Comparison of ENCODE assay signal across 15 mouse cellular contexts in the genomic region with DNA sequence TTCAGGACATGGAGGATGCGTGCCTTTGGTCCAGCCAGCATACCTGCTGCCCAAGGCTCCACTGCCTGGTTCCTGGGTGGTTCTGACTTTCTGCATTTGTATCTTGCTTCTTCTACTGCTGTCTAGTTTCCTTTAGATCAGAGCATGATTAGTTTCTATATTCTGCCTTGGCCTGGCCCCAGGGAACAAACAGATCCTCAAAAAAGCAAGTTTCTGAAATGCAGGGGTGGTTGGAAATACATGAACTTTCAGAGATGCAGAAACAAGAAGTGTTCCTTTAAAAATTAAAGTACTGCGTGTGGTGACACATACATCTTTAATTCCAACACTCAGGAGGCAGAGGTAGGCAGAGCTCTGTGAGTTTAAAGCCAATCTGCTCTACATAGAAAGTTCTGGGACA. TPM values are rescaled to one million over a fixed set of nuclear protein-coding genes. Genes with fewer than 3 reads are reported as not detected.
DNase-seq lines count a peak whose midpoint lies in the region; ATAC-seq and TF ChIP-seq lines count a peak whose summit lies in the region.
"Had no signal": no experiment of that assay in that cellular context is flagged by ENCODE, and none has a peak within 500 bp of the region (broad histone marks: within the 10 kb centered on the region; RNA-seq: fewer than 3 reads in every experiment).

No protein-coding gene starts in this region.

- no peaks in the 10 kb centered on the region for H3K27me3 ChIP-seq in heart, embryonic 16.5 days (ENCODE audit: control insufficient read depth, insufficient read depth, low read length)
- no peaks in the 10 kb centered on the region for H3K27me3 ChIP-seq in lung, embryonic 15.5 days
- H3K27me3 ChIP-seq in forebrain, postnatal 0 days (ENCODE audit: insufficient read depth, low read length), result no peaks in the 10 kb centered on the region
- H3K27me3 ChIP-seq: limb, embryonic 15.5 days had no signal

- peaks cover 31% of the 10 kb centered on the region for H3K79me2 ChIP-seq in macrophage (ENCODE audit: inconsistent target)

- no peaks in the 10 kb centered on the region for H3K9me3 ChIP-seq in heart, embryonic 16.5 days (replicated peaks; ENCODE audit: control insufficient read depth, low read length)
- H3K9me3 ChIP-seq in lung, embryonic 15.5 days, result no peaks in the 10 kb centered on the region
- no peaks in the 10 kb centered on the region for H3K9me3 ChIP-seq in forebrain, postnatal 0 days (ENCODE audit: low read length)
- H3K9me3 ChIP-seq: hindbrain, embryonic 12.5 days; limb, embryonic 15.5 days; midbrain, embryonic 12.5 days; neural tube, embryonic 12.5 days had no signal

- peak overlapping the region; percentile 32; the same call in 1 of the 2 replicates for H3K4me2 ChIP-seq in heart, embryonic 16.5 days (ENCODE audit: low read depth, low read length)
- no peak overlapping the region for H3K4me2 ChIP-seq in lung, embryonic 15.5 days
- no peak overlapping the region for H3K4me2 ChIP-seq in forebrain, postnatal 0 days (ENCODE audit: low read depth)
- H3K4me2 ChIP-seq: hindbrain, embryonic 12.5 days; limb, embryonic 15.5 days; midbrain, embryonic 12.5 days; neural tube, embryonic 12.5 days had no signal

- 76% methylated on average over 2 of the region's 2 CpGs for WGBS in heart, embryonic 16.5 days
- 86% methylated on average over 2 of the region's 2 CpGs for WGBS in lung, embryonic 15.5 days
- WGBS in macrophage (ENCODE audit: missing documents), result 46% methylated on average over 2 of the region's 2 CpGs
- WGBS in forebrain, postnatal 0 days, result 90% methylated on average over 2 of the region's 2 CpGs

- no peaks in the 10 kb centered on the region for H3K36me3 ChIP-seq in heart, embryonic 16.5 days (ENCODE audit: control insufficient read depth, insufficient read depth)
- H3K36me3 ChIP-seq in lung, embryonic 15.5 days, result peaks cover 13% of the 10 kb centered on the region
- H3K36me3 ChIP-seq in macrophage (ENCODE audit: inconsistent target), result peaks cover 16% of the 10 kb centered on the region; the same call in 1 of the 2 replicates
- H3K36me3 ChIP-seq in forebrain, postnatal 0 days (ENCODE audit: insufficient read depth), result no peaks in the 10 kb centered on the region
- H3K36me3 ChIP-seq: hindbrain, embryonic 12.5 days; midbrain, embryonic 12.5 days; neural tube, embryonic 12.5 days had no signal

- no peak for ATAC-seq in heart, embryonic 16.5 days (replicated peaks; ENCODE audit: extremely low read depth, insufficient read depth, low FRiP score)
- no peak for ATAC-seq in lung, embryonic 15.5 days (ENCODE audit: borderline replicate concordance, extremely low read depth, low FRiP score, low TSS enrichment)
- no peak for ATAC-seq in forebrain, postnatal 0 days

- no peak for DNase-seq in heart, adult 8-10 months (ENCODE audit: low spot score)
- DNase-seq in lung, postnatal 4 days, result no peak
- no peak for DNase-seq in forebrain, postnatal 0 days
- no peak for DNase-seq in ovary, adult 18-20 months (ENCODE audit: low spot score)

- no peak overlapping the region for H3K9ac ChIP-seq in heart, embryonic 16.5 days (ENCODE audit: low read length)
- no peak overlapping the region for H3K9ac ChIP-seq in lung, embryonic 15.5 days
- no peak overlapping the region for H3K9ac ChIP-seq in forebrain, postnatal 0 days
- H3K9ac ChIP-seq: hindbrain, embryonic 12.5 days; limb, embryonic 15.5 days; midbrain, embryonic 12.5 days; neural tube, embryonic 12.5 days had no signal

- 0 out of 2 replicates have a peak, but pooled peaks have one; percentile 35 for TF ChIP-seq POLR2A in cortical plate, adult 2 months (IDR thresholded peaks at IDR 0.05; ENCODE audit: extremely low read depth, insufficient read depth, low read length)

- H3K27ac ChIP-seq in heart, embryonic 16.5 days (ENCODE audit: low read length), result peak overlapping the region; percentile 57
- peak overlapping the region; percentile 48; the same call in 1 of the 2 replicates for H3K27ac ChIP-seq in lung, embryonic 15.5 days
- H3K27ac ChIP-seq in cortical plate, adult 2 months (ENCODE audit: insufficient read depth, low read length), result peak overlapping the region; percentile 31
- H3K27ac ChIP-seq in macrophage, result peak overlapping the region; percentile 61
- H3K27ac ChIP-seq in forebrain, postnatal 0 days (ENCODE audit: low read depth, low read length), result no peak overlapping the region
- H3K27ac ChIP-seq: hindbrain, embryonic 12.5 days; limb, embryonic 15.5 days; midbrain, embryonic 12.5 days; neural tube, embryonic 12.5 days had no signal

- H3K4me1 ChIP-seq in heart, embryonic 16.5 days (ENCODE audit: control insufficient read depth, insufficient read depth, low read length), result peaks cover 13% of the 10 kb centered on the region
- H3K4me1 ChIP-seq in lung, embryonic 15.5 days, result peaks cover 24% of the 10 kb centered on the region
- H3K4me1 ChIP-seq in cortical plate, adult 2 months (ENCODE audit: control insufficient read depth, insufficient read depth, low read length), result no peaks in the 10 kb centered on the region; the same call in 1 of the 2 replicates
- H3K4me1 ChIP-seq in forebrain, postnatal 0 days (ENCODE audit: insufficient read depth), result 0 out of 2 replicates have a peak, but pooled peaks cover 2% of the 10 kb centered on the region

- TF ChIP-seq CTCF in cortical plate, adult 2 months (IDR thresholded peaks at IDR 0.05; ENCODE audit: extremely low read depth, insufficient read depth, low read length), result no peak
- no peak for TF ChIP-seq CTCF in forebrain, postnatal 0 days (IDR thresholded peaks at IDR 0.05; ENCODE audit: low read depth)

- no peak overlapping the region for H3K4me3 ChIP-seq in heart, embryonic 16.5 days (ENCODE audit: low read length)
- no peak overlapping the region for H3K4me3 ChIP-seq in lung, embryonic 15.5 days
- H3K4me3 ChIP-seq in cortical plate, adult 2 months (ENCODE audit: insufficient read depth, low read length), result no peak overlapping the region
- no peak overlapping the region for H3K4me3 ChIP-seq in macrophage (ENCODE audit: inconsistent target)
- no peak overlapping the region for H3K4me3 ChIP-seq in forebrain, postnatal 0 days (ENCODE audit: low read depth, low read length)
- H3K4me3 ChIP-seq: hindbrain, embryonic 12.5 days; limb, embryonic 15.5 days; midbrain, embryonic 12.5 days; neural tube, embryonic 12.5 days had no signal

RNA-seq across cellular contexts. Expression of a gene that starts 4.6 kb away (rescaled TPM):
- 100 and 104 TPM in 2 replicates for polyA plus RNA-seq in heart, embryonic 16.5 days (2015; fragmentation: Nextera tagmentation; extraction: Ambion mirVana)
- 10 to 100 TPM; 75.1 to 88.4 (median 78.0) TPM for total RNA-seq in heart, adult 8-10 months (2022)
- 117 and 121 TPM in 2 replicates for polyA plus RNA-seq in lung, embryonic 15.5 days (2015; fragmentation: Nextera tagmentation; extraction: Ambion mirVana)
- 141 and 149 TPM in 2 replicates for polyA plus RNA-seq in cortical plate, adult 2 months (2012; rRNA removed)
- 100 to 1,000 TPM in 22 of 26 experiments, 10 to 100 TPM in 4; 50.8 to 289 (median 175) TPM for total RNA-seq in macrophage (2018; cell fraction: chromatin; rRNA removed)
- total RNA-seq in macrophage (2018; cell fraction: cytosol; rRNA removed), result 10 to 100 TPM; 44.7 to 97.3 (median 64.8) TPM
- 100 to 1,000 TPM in 16 of 26 experiments, 10 to 100 TPM in 10; 37.9 to 192 (median 118) TPM for total RNA-seq in macrophage (2018; cell fraction: nucleus; rRNA removed)
- polyA plus RNA-seq in macrophage (2018), result 27.8 to 102 TPM (median 60.2 TPM) in 3 replicates
- total RNA-seq in forebrain, postnatal 0 days (2014; rRNA removed), result 121 and 130 TPM in 2 replicates
- 81.8 and 86.6 TPM in 2 replicates for polyA plus RNA-seq in forebrain, postnatal 0 days (2015; fragmentation: Nextera tagmentation; extraction: Ambion mirVana)

RNA-seq across cellular contexts. Expression of a gene that starts 6.4 kb away (rescaled TPM):
- polyA plus RNA-seq in heart, embryonic 16.5 days (2015; fragmentation: Nextera tagmentation; extraction: Ambion mirVana), result 18.1 and 19.0 TPM in 2 replicates
- 10 to 100 TPM; 10.7 to 12.5 (median 11.4) TPM for total RNA-seq in heart, adult 8-10 months (2022)
- polyA plus RNA-seq in lung, embryonic 15.5 days (2015; fragmentation: Nextera tagmentation; extraction: Ambion mirVana), result 29.4 and 32.0 TPM in 2 replicates
- 5.4 TPM in 2 replicates for polyA plus RNA-seq in cortical plate, adult 2 months (2012; rRNA removed)
- total RNA-seq in macrophage (2018; cell fraction: chromatin; rRNA removed), result 100 to 1,000 TPM in 4 of 26 experiments, 10 to 100 TPM in 22; 26.6 to 127 (median 65.0) TPM
- 100 to 1,000 TPM in 18 of 26 experiments, 10 to 100 TPM in 8; 74.1 to 201 (median 150) TPM for total RNA-seq in macrophage (2018; cell fraction: cytosol; rRNA removed)
- total RNA-seq in macrophage (2018; cell fraction: nucleus; rRNA removed), result 100 to 1,000 TPM in 17 of 26 experiments, 10 to 100 TPM in 9; 46.3 to 199 (median 114) TPM
- 43.1 to 84.4 TPM (median 77.6 TPM) in 3 replicates for polyA plus RNA-seq in macrophage (2018)
- total RNA-seq in forebrain, postnatal 0 days (2014; rRNA removed), result 4.0 and 5.8 TPM in 2 replicates
- 5.2 and 5.3 TPM in 2 replicates for polyA plus RNA-seq in forebrain, postnatal 0 days (2015; fragmentation: Nextera tagmentation; extraction: Ambion mirVana)

RNA-seq across cellular contexts. Expression of a gene that starts 12.6 kb away (rescaled TPM):
- 8.3 TPM in 2 replicates for polyA plus RNA-seq in heart, embryonic 16.5 days (2015; fragmentation: Nextera tagmentation; extraction: Ambion mirVana)
- 10 to 100 TPM; 52.5 to 63.2 (median 55.3) TPM for total RNA-seq in heart, adult 8-10 months (2022)
- polyA plus RNA-seq in lung, embryonic 15.5 days (2015; fragmentation: Nextera tagmentation; extraction: Ambion mirVana), result 10.3 and 11.3 TPM in 2 replicates
- 44.2 and 46.9 TPM in 2 replicates for polyA plus RNA-seq in cortical plate, adult 2 months (2012; rRNA removed)
- 10 to 100 TPM; 41.0 to 96.7 (median 68.0) TPM for total RNA-seq in macrophage (2018; cell fraction: chromatin; rRNA removed)
- total RNA-seq in macrophage (2018; cell fraction: cytosol; rRNA removed), result 10 to 100 TPM; 17.4 to 27.4 (median 23.1) TPM
- total RNA-seq in macrophage (2018; cell fraction: nucleus; rRNA removed), result 10 to 100 TPM; 35.2 to 86.1 (median 45.8) TPM
- 16.4 to 22.2 TPM (median 20.9 TPM) in 3 replicates for polyA plus RNA-seq in macrophage (2018)
- total RNA-seq in forebrain, postnatal 0 days (2014; rRNA removed), result 48.8 and 57.5 TPM in 2 replicates
- polyA plus RNA-seq in forebrain, postnatal 0 days (2015; fragmentation: Nextera tagmentation; extraction: Ambion mirVana), result 7.2 and 8.8 TPM in 2 replicates

RNA-seq across cellular contexts. Expression of a gene that starts 22.3 kb away (rescaled TPM):
- 1.00 and 1.1 TPM in 2 replicates for polyA plus RNA-seq in heart, embryonic 16.5 days (2015; fragmentation: Nextera tagmentation; extraction: Ambion mirVana)
- under 1 TPM; 0.25 to 0.41 (median 0.39) TPM for total RNA-seq in heart, adult 8-10 months (2022)
- polyA plus RNA-seq in lung, embryonic 15.5 days (2015; fragmentation: Nextera tagmentation; extraction: Ambion mirVana), result 4.3 and 4.9 TPM in 2 replicates
- 7.8 and 8.2 TPM in 2 replicates for polyA plus RNA-seq in cortical plate, adult 2 months (2012; rRNA removed)
- total RNA-seq in macrophage (2018; cell fraction: chromatin; rRNA removed), result 10 to 100 TPM in 6 of 26 experiments, 1 to 10 TPM in 20; 1.8 to 18.2 (median 7.4) TPM
- 1 to 10 TPM; 1.3 to 4.4 (median 2.4) TPM for total RNA-seq in macrophage (2018; cell fraction: cytosol; rRNA removed)
- 10 to 100 TPM in 1 of 26 experiments, 1 to 10 TPM in 25; 1.1 to 14.8 (median 4.4) TPM for total RNA-seq in macrophage (2018; cell fraction: nucleus; rRNA removed)
- polyA plus RNA-seq in macrophage (2018), result 3.0 to 5.5 TPM (median 3.1 TPM) in 3 replicates
- 5.0 and 9.0 TPM in 2 replicates for total RNA-seq in forebrain, postnatal 0 days (2014; rRNA removed)
- polyA plus RNA-seq in forebrain, postnatal 0 days (2015; fragmentation: Nextera tagmentation; extraction: Ambion mirVana), result 2.6 and 3.7 TPM in 2 replicates

RNA-seq across cellular contexts. Expression of a gene that starts 30.5 kb away (rescaled TPM):
- 0.20 TPM in 1 of 2 replicates, not detected in the other for polyA plus RNA-seq in heart, embryonic 16.5 days (2015; fragmentation: Nextera tagmentation; extraction: Ambion mirVana)
- under 1 TPM in 2 of 4 experiments, not detected in 2; 0.31 to 0.47 TPM for total RNA-seq in heart, adult 8-10 months (2022)
- polyA plus RNA-seq in lung, embryonic 15.5 days (2015; fragmentation: Nextera tagmentation; extraction: Ambion mirVana), result 0.10 TPM in 1 of 2 replicates, not detected in the other
- polyA plus RNA-seq in cortical plate, adult 2 months (2012; rRNA removed), result 0.29 TPM in 1 of 2 replicates, not detected in the other
- not detected for total RNA-seq in macrophage (2018; cell fraction: chromatin; rRNA removed)
- not detected for total RNA-seq in macrophage (2018; cell fraction: cytosol; rRNA removed)
- not detected for total RNA-seq in macrophage (2018; cell fraction: nucleus; rRNA removed)
- polyA plus RNA-seq in macrophage (2018), result not detected in 3 replicates
- total RNA-seq in forebrain, postnatal 0 days (2014; rRNA removed), result 0.08 TPM in 1 of 2 replicates, not detected in the other
- not detected in 2 replicates for polyA plus RNA-seq in forebrain, postnatal 0 days (2015; fragmentation: Nextera tagmentation; extraction: Ambion mirVana)
- total RNA-seq: adrenal gland, adult 18-20 months; common myeloid progenitor, adult 5-6 weeks; gastrocnemius, adult 8-10 months had no signal
- polyA plus RNA-seq: hindbrain, embryonic 12.5 days; limb, embryonic 15.5 days; midbrain, embryonic 12.5 days; neural tube, embryonic 12.5 days had no signal
